Mouse (Mus musculus) erythroblast, embryonic 14.5 days (primary cell): ENCODE data around the gene Ppfia1.

ENCODE experiments used
- GATA1 ChIP-seq: IDR thresholded peaks from 2 replicates; pipeline ENCODE4 v1.6.1; 2012; ENCODE audit warnings: low read length, inconsistent platforms, mixed read lengths
- TAL1 ChIP-seq: IDR thresholded peaks from 3 replicates; pipeline ENCODE4 v1.6.1; 2012; ENCODE audit warnings: low read length, inconsistent platforms, mixed read lengths

GRCm38 (mm10) chr7:144447146-144447545 is 106.4 kb downstream of the Ppfia1 start:
- TF ChIP-seq TAL1: no peak
- TF ChIP-seq GATA1: no peak
